Mouse (Mus musculus) gastrocnemius, postnatal 25 days (tissue): ENCODE measurements at regions not wholly inside any gene's neighbourhood (a gene's known extent, or its start where the extent isn't known, plus 50 kb on each side); places are given as distances from the start of the nearest gene placed in this dataset.

Experiments
- DNase-seq: peaks from one replicate; pipeline ENCODE4 v3.0.0; 2022

DNA sequence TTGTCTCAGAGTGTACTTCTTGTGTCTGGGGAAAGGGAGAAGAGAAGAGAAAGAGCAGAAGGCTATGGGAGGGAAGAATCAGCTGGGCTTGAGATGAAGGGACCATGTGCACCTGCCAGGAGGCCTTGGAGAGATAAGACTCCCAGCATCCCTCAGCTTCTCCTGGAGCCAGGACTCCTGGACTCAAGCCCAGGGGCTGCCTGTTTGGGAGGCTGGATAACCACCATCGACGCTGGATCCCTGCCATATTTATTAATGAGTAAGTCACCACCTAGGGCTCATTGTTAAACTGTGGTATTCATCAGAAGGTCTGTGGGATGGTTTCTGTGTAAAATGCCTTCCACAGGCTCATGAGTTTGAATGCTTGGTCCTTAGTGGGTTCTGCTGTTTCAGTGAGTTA lies 240.7 kb downstream of the Rps15a start:
- no peak for DNase-seq

GRCm38 (mm10) chr7:117859419-117859818 lies 256.6 kb downstream of the Rps15a start:
- no peak for DNase-seq

DNA sequence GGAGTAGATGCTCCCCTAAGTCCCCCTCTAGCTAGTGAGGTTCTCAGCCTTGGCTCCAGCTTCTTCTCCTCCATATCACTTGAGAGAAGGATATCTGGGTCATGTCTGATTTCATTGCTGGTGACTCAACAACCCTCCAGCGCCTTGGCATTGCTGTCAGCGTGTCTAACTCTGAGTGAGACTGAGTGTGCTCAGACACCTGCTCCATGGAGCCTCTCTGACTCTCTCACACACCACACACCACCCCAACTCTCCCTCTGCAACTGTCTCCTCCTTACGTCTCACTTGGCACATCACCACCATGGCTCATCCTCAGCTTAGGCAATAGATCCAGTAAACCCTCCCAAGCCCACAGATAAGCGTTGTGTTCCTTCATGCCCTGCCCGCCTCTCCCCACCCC lies 260.0 kb downstream of the Rps15a start:
- no peak for DNase-seq

DNA sequence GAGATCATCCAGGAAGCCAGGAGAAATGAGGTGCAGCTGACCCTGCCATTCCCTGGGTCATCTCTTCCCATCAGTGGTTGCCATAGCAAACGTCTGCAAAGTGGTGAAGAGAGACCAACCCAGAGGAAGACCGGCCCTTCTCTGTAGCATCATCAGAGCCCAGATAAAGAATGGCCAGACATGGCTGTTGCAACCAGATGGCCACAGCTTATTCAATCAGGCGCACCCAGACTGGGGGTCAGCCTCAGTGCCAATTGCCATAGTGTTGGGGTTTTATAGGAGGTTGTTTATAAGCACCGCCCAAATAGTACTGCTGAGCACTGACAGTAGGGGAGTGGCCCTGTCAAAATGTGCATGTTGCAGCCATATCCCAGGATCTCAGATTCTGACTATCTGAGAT lies 262.3 kb downstream of the Rps15a start:
- DNase-seq = no peak

DNA sequence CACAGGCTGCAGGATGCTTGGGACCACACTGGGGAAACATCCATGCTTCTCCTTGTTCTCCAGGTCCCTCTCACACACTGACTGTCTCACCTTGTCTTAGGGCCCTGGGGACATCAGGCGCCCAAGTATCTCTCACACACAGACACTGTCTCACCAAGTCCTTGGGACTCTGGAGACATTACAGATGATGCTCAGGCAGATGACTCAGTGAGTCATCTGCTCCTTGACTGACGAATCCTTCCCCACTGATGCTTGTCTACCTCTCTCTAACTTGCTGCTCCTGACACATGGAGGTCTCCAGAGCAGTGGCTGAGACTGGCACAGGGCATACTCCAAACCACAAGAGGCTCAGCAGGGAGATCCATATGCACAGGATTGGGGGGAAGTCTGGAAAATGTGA lies 263.1 kb downstream of the Rps15a start:
- no peak for DNase-seq

DNA sequence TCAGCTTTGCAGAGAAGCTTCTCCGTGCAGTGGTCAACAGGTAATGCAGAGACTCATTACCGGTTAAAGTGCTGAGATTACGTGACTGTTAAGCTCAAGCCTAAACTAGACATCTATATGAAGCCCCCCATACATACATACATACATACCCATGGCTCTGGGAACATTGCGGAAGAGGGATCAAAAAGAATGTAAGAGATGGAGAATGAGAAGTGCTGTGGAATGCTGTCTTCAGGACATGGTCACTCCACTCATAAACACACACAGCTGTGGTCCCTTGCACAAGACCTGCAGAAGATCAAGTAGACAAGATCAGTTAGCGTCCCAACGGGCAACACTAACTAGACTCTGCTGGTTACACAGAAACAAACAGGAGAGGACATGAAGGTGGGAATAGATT lies 265.2 kb downstream of the Rps15a start:
- no peak for DNase-seq

DNA sequence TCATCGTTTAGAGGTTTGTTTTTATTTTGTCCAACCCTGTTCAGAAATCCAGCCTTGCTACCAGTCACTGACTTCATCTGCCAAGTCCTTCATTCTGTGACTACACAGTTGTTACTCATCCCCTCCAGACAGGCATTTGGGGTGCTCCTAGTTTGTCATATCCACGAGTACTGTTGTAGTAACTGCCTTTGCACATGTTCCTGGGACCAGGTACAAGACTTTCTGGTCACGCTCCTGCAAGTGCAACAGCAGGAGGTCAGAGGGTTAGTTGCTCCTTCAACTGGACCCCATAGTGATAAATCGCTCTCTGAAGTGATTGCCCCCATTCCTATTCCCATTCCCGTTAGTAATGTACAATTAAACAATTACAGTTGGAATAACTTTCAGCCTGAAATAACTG lies 269.9 kb downstream of the Rps15a start:
- DNase-seq = no peak

GRCm38 (mm10) chr7:117842780-117843179 lies 273.2 kb downstream of the Rps15a start:
- DNase-seq = no peak

DNA sequence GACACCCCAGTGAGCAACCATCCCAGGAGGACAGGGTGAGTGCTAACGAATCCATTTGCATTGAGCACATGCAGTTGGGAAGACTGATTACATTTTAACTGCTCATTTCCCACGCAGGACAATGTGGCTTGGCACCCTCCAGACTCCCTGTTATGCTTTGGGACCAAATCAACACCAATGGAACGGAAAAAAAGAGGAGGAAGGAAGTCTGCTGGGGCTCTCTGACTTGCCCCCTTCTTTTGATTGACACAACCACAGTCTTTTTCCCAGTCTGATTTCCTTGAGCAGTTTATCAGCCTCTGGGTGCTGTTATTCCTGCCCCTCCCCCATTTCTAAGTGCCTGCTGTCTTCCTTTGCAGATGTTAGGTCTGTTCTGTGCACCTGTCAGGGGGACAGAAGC lies 321.0 kb downstream of the Rps15a start:
- no peak for DNase-seq

GRCm38 (mm10) chr7:117793991-117794390 lies 322.0 kb downstream of the Rps15a start:
- DNase-seq = no peak

DNA sequence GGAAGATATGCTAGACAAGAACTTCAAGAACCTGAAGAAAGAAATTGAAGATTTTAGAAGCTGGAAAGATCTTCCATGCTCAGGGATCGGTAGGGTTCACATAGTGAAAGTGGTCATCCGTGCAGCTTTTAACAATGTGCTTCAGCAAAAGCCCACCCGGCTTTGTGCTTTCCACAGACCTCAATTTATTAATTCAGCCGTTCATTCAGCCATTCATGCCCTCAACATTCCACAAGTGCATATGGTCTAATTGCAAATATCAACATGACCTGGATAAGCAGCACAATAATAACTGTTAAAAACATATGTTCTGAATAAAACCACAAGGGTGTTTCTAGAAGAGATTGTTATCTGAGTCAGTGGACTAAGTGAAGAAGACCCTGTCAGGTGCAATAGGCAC lies 323.5 kb downstream of the Rps15a start:
- DNase-seq = no peak

GRCm38 (mm10) chr7:117778996-117779395 lies 337.0 kb downstream of the Rps15a start:
- no peak for DNase-seq

DNA sequence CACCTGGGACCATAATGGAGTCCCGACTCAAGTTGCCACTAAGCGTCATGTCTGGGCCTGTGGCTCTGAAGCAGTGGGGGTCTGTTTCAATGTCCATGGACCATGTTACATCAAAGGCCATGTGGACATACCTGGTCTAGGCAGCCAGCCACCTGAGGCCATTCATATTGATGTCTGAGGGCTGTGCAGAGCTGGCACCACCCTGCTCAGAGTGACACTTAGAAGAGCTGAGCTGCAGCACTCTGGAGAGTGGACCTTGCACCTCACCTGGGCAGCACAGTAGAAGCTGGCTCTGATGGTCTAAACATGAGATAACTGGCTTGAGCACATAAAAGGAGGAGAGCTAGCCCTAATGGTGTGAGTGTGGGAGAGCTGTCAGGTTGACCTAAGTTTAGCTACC lies 338.1 kb downstream of the Rps15a start:
- DNase-seq = no peak

DNA sequence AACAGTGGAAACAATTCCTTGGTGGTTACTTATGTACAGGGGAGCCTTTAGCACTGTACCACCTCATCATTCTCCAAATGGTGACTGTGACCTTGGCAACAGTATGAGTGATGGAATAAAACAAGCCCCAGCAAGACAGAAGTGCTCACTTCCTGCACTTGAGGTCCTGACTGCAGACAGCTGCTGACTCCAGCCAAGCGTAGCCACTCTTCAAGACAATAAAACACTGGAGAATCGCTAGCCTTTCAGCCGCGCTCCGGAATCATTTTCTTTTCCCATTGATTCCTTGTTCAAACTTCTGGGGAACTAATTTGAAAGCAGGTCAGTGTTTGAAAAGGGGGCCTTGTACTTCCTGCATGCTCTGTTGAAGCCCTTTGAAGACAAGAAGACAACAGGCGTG lies 344.2 kb downstream of the Rps15a start:
- DNase-seq = no peak

DNA sequence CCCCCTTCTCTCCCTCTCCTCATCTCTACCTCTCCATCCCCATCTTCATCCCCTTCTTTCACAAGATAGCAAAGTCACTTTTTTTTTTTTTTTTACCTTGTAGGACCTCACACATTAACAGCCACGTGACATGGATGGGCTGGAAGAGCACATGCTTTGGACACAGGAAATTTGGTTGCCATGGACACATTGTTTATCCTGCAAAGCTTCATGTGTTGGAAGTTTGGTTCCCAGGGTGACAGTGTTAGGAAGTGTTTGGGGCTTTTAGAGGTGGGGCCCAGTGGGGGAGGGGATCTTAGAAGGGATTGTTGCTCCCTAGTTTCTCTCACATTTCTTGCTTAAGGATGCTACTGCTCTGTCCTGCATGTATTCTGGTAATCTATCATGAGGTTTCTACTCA lies 356.5 kb downstream of the Rps15a start:
- no peak for DNase-seq

- no peak for DNase-seq
These were observed 359.0 kb downstream of the Rps15a start for GRCm38 (mm10) chr7:117757033-117757432.

- no peak for DNase-seq
These were observed 360.2 kb downstream of the Rps15a start for GRCm38 (mm10) chr7:117755830-117756229.

DNA sequence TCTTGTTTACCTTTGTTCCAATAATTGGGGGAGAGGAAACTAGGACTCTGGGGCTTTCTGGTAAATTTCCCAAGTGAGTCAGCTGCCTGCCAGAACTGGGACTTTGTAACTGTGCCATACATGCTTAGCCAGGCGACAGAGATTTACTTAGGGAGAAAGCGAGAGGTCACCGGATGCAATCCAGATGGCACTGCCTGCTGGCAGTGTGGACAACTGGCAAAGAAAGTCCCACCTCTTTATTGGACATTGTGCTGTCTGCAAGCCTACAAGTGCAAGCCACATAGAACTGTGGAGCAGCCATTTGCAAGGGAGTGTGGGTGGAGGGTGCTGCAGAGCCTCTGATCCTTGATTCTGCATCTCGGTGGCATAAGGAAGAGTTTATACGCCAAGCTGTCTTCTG lies 362.7 kb downstream of the Rps15a start:
- no peak for DNase-seq

- no peak for DNase-seq
These were observed 363.4 kb downstream of the Rps15a start for GRCm38 (mm10) chr7:117752302-117753185.

- DNase-seq = no peak
These were observed 367.2 kb downstream of the Xylt1 start for GRCm38 (mm10) chr7:117747991-117748390.

DNA sequence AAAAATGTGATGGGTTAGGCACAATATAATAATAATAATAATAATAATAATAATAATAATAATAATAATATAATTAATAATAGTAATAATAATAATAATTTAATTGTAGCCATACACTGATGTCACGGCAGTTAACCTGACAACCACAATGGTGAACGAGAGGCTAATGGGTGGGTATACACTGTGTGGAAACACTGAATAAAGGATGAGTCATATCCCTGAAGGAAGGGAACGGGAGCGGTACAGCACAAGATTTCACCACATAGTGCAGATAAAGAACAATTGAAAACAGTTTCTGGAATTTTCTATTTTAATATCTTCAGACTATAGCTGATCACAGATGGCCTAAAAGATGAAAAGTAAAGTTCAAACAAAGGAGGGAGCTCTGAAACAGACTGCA lies 365.6 kb downstream of the Xylt1 start:
- DNase-seq = no peak

DNA sequence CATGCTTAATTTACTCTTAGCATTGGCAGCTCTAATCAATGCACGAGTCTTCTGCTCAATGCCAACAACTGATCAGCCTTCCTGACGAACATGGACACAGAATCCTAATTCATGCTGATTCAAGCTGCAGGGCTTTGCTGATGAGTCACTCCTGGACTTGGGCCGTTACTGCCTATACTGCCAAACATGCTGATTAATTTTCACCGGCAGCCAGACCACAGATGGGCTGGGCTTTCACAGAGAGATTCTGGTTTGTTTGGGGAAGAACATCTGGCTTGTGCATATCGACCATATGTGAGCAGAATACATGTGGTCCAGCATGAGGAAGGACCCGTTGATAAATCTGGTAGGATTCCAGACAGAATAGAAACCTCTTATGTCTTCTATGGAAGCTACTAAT lies 358.9 kb downstream of the Xylt1 start:
- peak; percentile 9 for DNase-seq

DNA sequence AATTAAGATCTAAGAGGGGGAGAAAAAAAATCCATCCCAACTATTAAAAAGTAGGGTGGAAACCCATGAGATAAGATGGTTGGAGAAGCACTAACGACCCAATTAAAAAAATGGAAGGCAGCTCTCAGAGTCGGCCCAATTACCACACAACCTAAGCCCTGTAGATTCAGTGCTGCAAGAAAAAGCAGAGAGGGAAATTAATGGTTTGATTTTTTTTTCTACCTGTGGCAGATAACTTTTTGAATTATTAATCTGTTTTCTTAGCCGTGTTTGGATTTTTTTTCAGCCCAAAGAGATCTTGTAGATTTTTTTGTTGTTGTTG lies 354.9 kb downstream of the Xylt1 start:
- no peak for DNase-seq

- no peak for DNase-seq
These were observed 354.4 kb downstream of the Xylt1 start for GRCm38 (mm10) chr7:117734994-117735698.
